Mouse (Mus musculus) hindbrain, postnatal 0 days (tissue): ENCODE data around the gene Plagl1. TPM values are rescaled to one million over a fixed set of nuclear protein-coding genes. Genes with fewer than 3 reads are reported as not detected.
A peak's percentile ranks its signal among the peaks of the same experiment; 100 is the strongest.
"Not testable (repeated sequence)": the region's sequence is repeated elsewhere in the genome, so short reads cannot be mapped to it uniquely, and the experiment has no call there.

Source experiments
- ATAC-seq: fragments of 200-750 bp; cut with Nextera tagmentation; 2 replicates; pipeline ENCODE4 v1.8.0; 2017; ENCODE audit warnings: mild to moderate bottlenecking, moderate TSS enrichment, moderate library complexity
- DNase-seq: peaks from one replicate; pipeline ENCODE4 v3.0.0-alpha.2; 2015; ENCODE audit warnings: low spot score
- H3K27ac ChIP-seq: fragments of 300-500 bp; sonication (generic); 2 replicates; pipeline ENCODE4 v1.5.1; 2014; ENCODE audit warnings: mild to moderate bottlenecking
- H3K27me3 ChIP-seq: fragments of 300-500 bp; sonication (generic); 2 replicates; pipeline ENCODE4 v1.6.1; 2014; ENCODE audit warnings: low read length, mixed read lengths; ENCODE audit not compliant: insufficient read depth
- H3K36me3 ChIP-seq: fragments of 300-500 bp; sonication (generic); 2 replicates; pipeline ENCODE4 v1.6.1; 2014; ENCODE audit warnings: low read length, mixed read lengths; ENCODE audit not compliant: insufficient read depth
- H3K4me1 ChIP-seq: fragments of 300-500 bp; sonication (generic); 2 replicates; pipeline ENCODE4 v1.6.1; 2014; ENCODE audit warnings: antibody characterized with exemption, low read length, mixed read lengths; ENCODE audit not compliant: insufficient read depth
- H3K4me2 ChIP-seq: fragments of 300-500 bp; sonication (generic); 2 replicates; pipeline ENCODE4 v1.6.1; 2014; ENCODE audit warnings: low read depth, mild to moderate bottlenecking, low read length, moderate library complexity, mixed read lengths
- H3K4me3 ChIP-seq: fragments of 300-500 bp; sonication (generic); 2 replicates; pipeline ENCODE4 v1.5.1; 2014; ENCODE audit warnings: low read length
- H3K9ac ChIP-seq: fragments of 300-500 bp; sonication (generic); replicated peaks from 2 replicates; pipeline ENCODE4 v1.6.1; 2014; ENCODE audit warnings: mild to moderate bottlenecking, low read length, moderate library complexity, mixed read lengths
- H3K9me3 ChIP-seq: fragments of 300-500 bp; sonication (generic); 2 replicates; pipeline ENCODE4 v1.6.1; 2016; ENCODE audit warnings: low read length, mixed read lengths
- CTCF ChIP-seq: IDR thresholded peaks from 2 replicates; pipeline ENCODE4 v1.5.1; 2016; ENCODE audit warnings: antibody characterized with exemption, control low read depth, low read depth
- WGBS: fragments of 180-500 bp; shearing (Covaris S2); extraction: QIAGEN DNeasy Blood & Tissue Kit; methylation state at CpG from one replicate; pipeline ENCODE4 v1.1.7; 2014; 5-methylcytosine and 5-hydroxymethylcytosine counted together
- polyA plus RNA-seq: library from polyadenylated mRNA; unstranded; fragments of >200 nt; fragmentation: Nextera tagmentation; extraction: Ambion mirVana; gene quantifications from 2 replicates; pipeline ENCODE4 v1.2.1, GENCODE M21; 2015
- total RNA-seq: library from RNA; depleted of rRNA; stranded (reverse); fragments of >200 nt; gene quantifications from 2 replicates; pipeline ENCODE4 v1.2.3, GENCODE M21; 2014; rRNA removed

The Plagl1 gene
- total RNA-seq: 88.2 and 112 TPM in 2 replicates
- polyA plus RNA-seq: 16.6 and 19.8 TPM in 2 replicates

DNA sequence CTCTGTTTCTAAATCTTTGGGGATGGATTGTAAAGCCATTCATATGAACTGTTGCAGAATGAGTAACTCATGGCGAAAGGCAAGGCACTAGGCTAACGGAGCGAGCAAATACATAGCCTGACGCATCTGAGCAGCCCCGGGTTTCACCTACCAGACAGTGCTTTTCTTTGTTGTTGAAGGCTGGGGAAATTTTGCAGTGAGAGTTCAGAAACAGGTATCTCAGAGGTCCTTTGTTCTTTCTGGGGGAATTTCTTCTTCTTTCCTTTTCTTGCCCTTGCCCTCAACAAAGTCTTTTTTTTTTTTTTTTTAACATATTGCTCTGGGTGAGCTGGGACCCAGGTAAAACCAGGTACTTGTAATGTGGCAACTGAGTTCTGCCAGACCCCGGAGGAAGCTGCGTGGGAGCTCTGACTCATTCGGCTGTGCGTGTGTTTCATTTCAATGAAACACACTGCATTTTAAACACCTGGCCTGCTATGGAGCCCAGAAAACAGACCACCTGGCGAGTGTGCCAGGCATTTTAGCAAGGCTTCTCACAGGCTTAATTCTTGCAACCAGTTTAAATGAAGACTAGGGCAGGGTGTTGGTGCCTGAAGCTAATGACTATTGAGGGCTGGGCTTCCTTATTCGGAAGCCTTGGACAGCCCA lies at the start of gene Plagl1:
Gene Plagl1 (plus strand): TSS at position 484 of the 648 bp plus-strand sequence.
- H3K27ac ChIP-seq: no peak within 1 kb of the TSS
- TF ChIP-seq CTCF: no peak
- DNase-seq: no peak
- peak within 1 kb of the TSS; percentile 85 for H3K4me2 ChIP-seq
- H3K27me3 ChIP-seq: no peaks in the 10 kb centered on the region
- 56% methylated on average over 11 of the region's 11 CpGs for WGBS
- H3K4me1 ChIP-seq: 0 out of 2 replicates have a peak, but pooled peaks cover 13% of the 10 kb centered on the region
- peak within 1 kb of the TSS; percentile 46 for H3K9ac ChIP-seq
- no peaks in the 10 kb centered on the region for H3K36me3 ChIP-seq
- no peak for ATAC-seq
- no peaks in the 10 kb centered on the region for H3K9me3 ChIP-seq
- H3K4me3 ChIP-seq: peak within 1 kb of the TSS; percentile 46

DNA sequence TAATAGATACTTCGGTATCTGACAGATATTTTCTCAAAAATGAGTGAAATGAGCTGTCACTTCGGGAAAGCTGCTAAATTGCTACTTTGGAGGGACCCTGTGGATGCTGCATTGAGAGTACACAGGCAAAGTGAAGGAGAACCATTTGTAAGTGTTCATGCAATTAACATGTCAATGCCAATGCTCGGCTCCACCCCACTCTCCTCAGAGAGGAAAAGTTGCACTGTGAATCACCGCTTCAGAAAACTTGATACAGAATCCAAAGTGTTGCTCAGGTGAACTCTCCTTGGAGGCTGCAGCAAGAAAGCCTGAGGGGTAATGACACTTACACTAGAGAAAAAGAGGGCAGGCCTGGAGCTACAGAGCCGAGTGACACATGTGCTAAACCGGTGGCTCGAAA lies 46.3 kb upstream of the Plagl1 start:
- TF ChIP-seq CTCF: no peak
- Histone ChIP-seq H3K4me3 (no peak overlapping the region), H3K9me3 (no peaks in the 10 kb centered on the region), H3K9ac (no peak overlapping the region), H3K4me1 (peaks cover 8% of the 10 kb centered on the region; the same call in 1 of the 2 replicates), H3K4me2 (no peak overlapping the region), H3K27me3 (no peaks in the 10 kb centered on the region), H3K36me3 (no peaks in the 10 kb centered on the region), H3K27ac (no peak overlapping the region)
- DNase-seq (no peak), ATAC-seq (no peak)
- WGBS: 72% methylated on average over 7 of the region's 7 CpGs

DNA sequence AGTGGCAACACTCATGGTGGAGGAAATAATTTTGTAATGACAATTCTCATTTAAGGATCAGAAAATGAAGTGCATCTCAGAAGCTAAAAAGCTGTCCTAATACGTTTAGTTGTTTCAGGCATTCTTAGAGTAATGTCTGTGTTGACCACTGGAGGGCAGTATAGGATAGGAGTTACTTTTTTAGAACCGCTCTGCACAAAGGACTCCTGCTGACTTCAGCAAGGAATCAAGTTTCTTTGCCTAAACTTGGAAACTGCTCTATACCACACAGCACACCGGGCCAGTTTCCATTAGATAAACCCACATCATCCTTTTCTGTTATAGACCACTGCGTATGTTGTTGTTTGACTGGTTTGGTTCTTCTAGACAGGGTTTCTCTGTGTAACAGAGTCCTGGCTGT lies 43.7 kb upstream of the Plagl1 start:
- peak; percentile 80 for ATAC-seq
- Histone ChIP-seq H3K27me3 (no peaks in the 10 kb centered on the region), H3K36me3 (no peaks in the 10 kb centered on the region), H3K4me2 (no peak overlapping the region), H3K4me1 (no peaks in the 10 kb centered on the region), H3K9me3 (no peaks in the 10 kb centered on the region), H3K27ac (no peak overlapping the region), H3K9ac (no peak overlapping the region), H3K4me3 (no peak overlapping the region)
- DNase-seq: peak; percentile 92
- 27% methylated on average over 4 of the region's 4 CpGs for WGBS
- peak; percentile 81 for TF ChIP-seq CTCF

DNA sequence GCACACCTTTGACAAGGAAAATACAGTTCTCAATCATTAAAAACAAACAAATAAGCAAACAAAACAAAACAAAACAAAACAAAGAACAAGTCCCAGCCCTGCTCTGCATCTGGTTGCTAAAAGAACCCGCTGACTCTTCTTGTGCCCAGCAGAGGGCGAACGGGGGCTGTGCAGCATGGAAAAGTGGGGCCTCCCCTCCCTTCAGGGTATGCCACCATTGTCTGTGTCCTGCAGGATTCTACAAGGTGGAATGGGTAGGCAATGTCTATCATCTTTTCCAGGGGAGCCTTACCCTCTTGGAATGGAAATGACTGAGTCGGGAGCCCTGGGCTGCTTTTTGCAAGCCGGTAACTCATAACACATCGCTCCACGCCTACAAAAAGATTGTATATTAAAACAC lies 41.8 kb upstream of the Plagl1 start:
- peak; percentile 84 for TF ChIP-seq CTCF
- Histone ChIP-seq H3K27ac (no peak overlapping the region), H3K9me3 (no peaks in the 10 kb centered on the region), H3K27me3 (no peaks in the 10 kb centered on the region), H3K4me1 (no peaks in the 10 kb centered on the region), H3K9ac (no peak overlapping the region), H3K36me3 (no peaks in the 10 kb centered on the region), H3K4me3 (no peak overlapping the region), H3K4me2 (no peak overlapping the region)
- 0 out of 2 replicates have a peak, but pooled peaks have one; percentile 30 for ATAC-seq
- WGBS: 64% methylated on average over 7 of the region's 7 CpGs
- DNase-seq: peak; percentile 67

DNA sequence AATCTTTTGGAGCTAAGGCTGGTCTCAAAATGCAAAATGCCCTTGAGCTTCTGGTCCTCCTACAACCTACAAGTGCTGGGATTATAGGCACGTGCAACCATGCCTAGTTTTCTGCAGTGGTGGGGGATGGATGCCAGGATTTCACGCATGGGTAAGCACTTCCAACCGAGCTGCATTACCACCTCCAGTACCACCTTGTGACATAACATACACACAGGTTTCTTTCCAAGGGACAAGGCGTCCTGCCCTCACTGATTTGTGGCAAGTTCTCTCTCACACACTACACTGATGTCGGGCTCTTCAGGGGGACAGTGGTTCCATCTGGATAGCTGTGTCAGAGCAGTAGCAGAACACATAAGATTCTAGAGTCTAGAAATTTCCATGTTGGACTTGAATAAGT lies 41.3 kb upstream of the Plagl1 start:
- Histone ChIP-seq H3K27me3 (no peaks in the 10 kb centered on the region), H3K4me3 (no peak overlapping the region), H3K4me2 (no peak overlapping the region), H3K4me1 (no peaks in the 10 kb centered on the region), H3K9ac (no peak overlapping the region), H3K27ac (no peak overlapping the region), H3K36me3 (no peaks in the 10 kb centered on the region), H3K9me3 (no peaks in the 10 kb centered on the region)
- 73% methylated on average over 5 of the region's 5 CpGs for WGBS
- DNase-seq (no peak), ATAC-seq (no peak)
- no peak for TF ChIP-seq CTCF

DNA sequence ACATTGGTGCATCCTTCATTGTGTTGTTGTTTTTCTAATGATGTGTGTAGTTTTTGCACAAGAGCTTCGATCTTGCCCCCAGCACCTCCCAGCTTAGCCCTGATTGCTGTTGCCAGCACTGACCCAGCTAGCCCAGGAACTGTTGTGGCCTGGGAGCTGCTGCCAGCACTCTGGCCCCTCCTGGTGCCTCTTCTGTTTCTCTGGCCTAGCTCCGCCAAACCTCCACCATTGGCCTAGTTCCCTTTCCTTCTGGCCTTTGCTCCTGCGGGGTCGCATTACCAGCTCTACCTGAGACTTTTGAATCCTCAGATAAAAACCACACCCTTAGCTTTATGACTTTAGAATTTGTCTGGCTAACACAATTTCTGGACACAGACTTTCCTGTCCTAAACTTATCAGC lies 38.2 kb upstream of the Plagl1 start:
- Histone ChIP-seq H3K9me3 (no peaks in the 10 kb centered on the region), H3K27me3 (no peaks in the 10 kb centered on the region), H3K36me3 (no peaks in the 10 kb centered on the region), H3K4me1 (no peaks in the 10 kb centered on the region), H3K4me2 (no peak overlapping the region), H3K9ac (no peak overlapping the region), H3K27ac (no peak overlapping the region), H3K4me3 (no peak overlapping the region)
- ATAC-seq (no peak), DNase-seq (no peak)
- 81% methylated on average over 4 of the region's 4 CpGs for WGBS
- TF ChIP-seq CTCF: no peak

DNA sequence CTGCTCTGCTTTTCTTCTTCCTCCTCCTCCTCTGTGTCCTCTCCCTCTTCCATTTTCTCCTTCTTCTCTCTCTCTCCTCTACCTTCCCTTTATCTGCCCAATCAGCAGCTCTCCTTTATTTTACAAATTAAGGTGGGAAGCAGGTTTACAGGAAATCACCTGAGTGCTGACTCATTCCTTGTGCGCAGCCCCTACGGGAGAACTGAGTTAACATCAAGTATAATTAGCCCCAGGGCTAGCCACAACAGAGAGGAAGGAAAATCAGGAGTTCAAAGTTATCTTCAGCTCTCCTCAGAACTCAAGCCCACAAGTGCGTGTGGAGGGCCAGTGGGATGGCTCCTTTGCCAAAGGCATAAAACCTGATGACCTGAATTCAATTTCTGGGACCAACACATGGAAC lies 36.3 kb upstream of the Plagl1 start:
- not testable (repeated sequence) for H3K4me2 ChIP-seq, H3K36me3 ChIP-seq, H3K4me3 ChIP-seq, ATAC-seq, DNase-seq, H3K9me3 ChIP-seq, H3K27me3 ChIP-seq, H3K9ac ChIP-seq, H3K27ac ChIP-seq, H3K4me1 ChIP-seq
- WGBS: 71% methylated on average over 3 of the region's 3 CpGs
